ENCODE assay signal across 7 mouse cellular contexts in the genomic region with DNA sequence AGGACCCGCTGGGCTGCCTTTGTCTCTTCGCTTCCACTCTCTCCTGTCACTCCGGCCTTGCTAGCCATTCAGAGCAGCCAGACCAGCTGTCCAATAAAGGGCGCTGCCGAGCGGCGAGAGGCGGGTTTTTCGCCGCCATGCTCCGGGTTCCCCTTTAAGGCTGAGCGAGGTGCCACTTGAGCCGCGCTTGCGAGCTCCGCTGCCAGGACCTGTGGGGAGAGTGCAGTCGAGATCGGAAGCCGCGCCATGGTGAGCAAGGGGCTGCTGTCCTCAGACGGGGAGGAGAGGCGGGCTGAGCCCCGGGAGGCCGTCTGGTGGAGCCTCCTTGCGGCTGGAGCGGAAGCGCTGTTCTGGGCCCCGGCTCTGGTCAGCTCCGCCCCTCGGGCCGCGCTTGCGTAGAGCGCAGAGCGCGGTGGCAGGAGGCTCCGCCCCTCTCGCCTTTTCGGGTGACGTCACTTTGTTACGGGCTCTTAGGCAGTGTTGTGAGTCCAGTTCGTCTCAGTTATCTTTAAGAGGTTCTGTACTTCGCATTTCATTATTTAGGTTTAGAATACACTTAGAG. TPM values are rescaled to one million over a fixed set of nuclear protein-coding genes. Genes with fewer than 3 reads are reported as not detected.
DNase-seq lines count a peak whose midpoint lies in the region; ATAC-seq lines count a peak whose summit lies in the region.

A gene (plus strand): TSS at position 151 of the 562 bp plus-strand sequence.

- intact Hi-C loops in gastrocnemius, postnatal 36 days (cut with DNase I) = loop anchor here (5.0 kb wide), 2 partner anchors 35 to 65 kb away; no protein-coding TSS in a partner anchor
- intact Hi-C loops in left cerebral cortex, postnatal 25 days (cut with DNase I) = no loop called here

- under 1% methylated on average over 43 of the region's 43 CpGs for WGBS in intestine, embryonic 15.5 days
- under 1% methylated on average over 43 of the region's 43 CpGs for WGBS in midbrain, embryonic 10.5 days

- peak within 1 kb of the TSS; percentile 95 for H3K9ac ChIP-seq in intestine, embryonic 15.5 days

- peak; percentile 99 for ATAC-seq in intestine, embryonic 15.5 days

- H3K4me3 ChIP-seq in intestine, embryonic 15.5 days (replicated peaks) = peak within 1 kb of the TSS; percentile 69
- H3K4me3 ChIP-seq in midbrain, embryonic 10.5 days = peak within 1 kb of the TSS; percentile 72

- H3K4me1 ChIP-seq in intestine, embryonic 15.5 days (replicated peaks) = no peaks in the 10 kb centered on the region
- 0 out of 2 replicates have a peak, but pooled peaks cover 3% of the 10 kb centered on the region for H3K4me1 ChIP-seq in midbrain, embryonic 10.5 days

- no peaks in the 10 kb centered on the region for H3K27me3 ChIP-seq in intestine, embryonic 15.5 days (replicated peaks)
- H3K27me3 ChIP-seq in midbrain, embryonic 10.5 days (ENCODE audit: low read depth, poor library complexity, severe bottlenecking) = no peaks in the 10 kb centered on the region

- peak within 1 kb of the TSS; percentile 100 for H3K27ac ChIP-seq in intestine, embryonic 15.5 days
- peak within 1 kb of the TSS; percentile 97 for H3K27ac ChIP-seq in midbrain, embryonic 10.5 days (replicated peaks)

- H3K36me3 ChIP-seq in intestine, embryonic 15.5 days = no peaks in the 10 kb centered on the region
- H3K36me3 ChIP-seq in midbrain, embryonic 10.5 days = peaks cover 13% of the 10 kb centered on the region; the same call in 1 of the 2 replicates

- peak; percentile 96 for DNase-seq in adrenal gland, adult 2 months
- peak; percentile 93 for DNase-seq in embryo, embryonic 11.5 days (ENCODE audit: low read depth, low spot score)
- peak; percentile 88 to 94 for DNase-seq in gastrocnemius, postnatal 36 days
- peak; percentile 95 to 97 for DNase-seq in left cerebral cortex, postnatal 25 days (ENCODE audit: low spot score in 2 of 2)
- peak; percentile 95 for DNase-seq in midbrain, embryonic 10.5 days (ENCODE audit: low spot score)
- peak; percentile 88 for DNase-seq in right cerebral cortex, postnatal 4 days

- no peaks in the 10 kb centered on the region for H3K9me3 ChIP-seq in intestine, embryonic 15.5 days
- peaks cover 13% of the 10 kb centered on the region; the same call in 1 of the 2 replicates for H3K9me3 ChIP-seq in midbrain, embryonic 10.5 days (replicated peaks)

- peak within 1 kb of the TSS; percentile 62 for H3K4me2 ChIP-seq in intestine, embryonic 15.5 days (replicated peaks)

RNA-seq across cellular contexts. Expression of the gene that starts here (rescaled TPM):
- total RNA-seq in adrenal gland, adult 2 months (2021) = 1 to 10 TPM; 2.3 to 2.6 TPM
- polyA plus RNA-seq in adrenal gland, adult 2 months (2012; rRNA removed) = 0.07 and 0.12 TPM in 2 replicates
- 1 to 10 TPM in 1 of 2 experiments, under 1 TPM in 1; 0.94 to 1.3 TPM for total RNA-seq in gastrocnemius, postnatal 36 days (2021)
- polyA plus RNA-seq in intestine, embryonic 15.5 days (2015; fragmentation: Nextera tagmentation; extraction: Ambion mirVana) = 0.97 and 1.2 TPM in 2 replicates
- 1 to 10 TPM; 4.7 to 4.8 TPM for total RNA-seq in left cerebral cortex, postnatal 25 days (2021)
- polyA plus RNA-seq in midbrain, embryonic 10.5 days (2016; fragmentation: Nextera tagmentation; extraction: Ambion mirVana) = 2.7 and 3.1 TPM in 2 replicates

Comparison
In these comparisons a context has a peak if more than half of its experiments do, and no peak if none do; other contexts are left out.
1. Peak in every context shown above with its lines: DNase-seq, ATAC-seq, H3K4me3 ChIP-seq and H3K27ac ChIP-seq.